Mouse (Mus musculus) midbrain, embryonic 16.5 days (tissue): ENCODE measurements at regions not wholly inside any gene's neighbourhood (a gene's known extent, or its start where the extent isn't known, plus 50 kb on each side); places are given as distances from the start of the nearest gene placed in this dataset.
"Not testable (repeated sequence)": the region's sequence is repeated elsewhere in the genome, so short reads cannot be mapped to it uniquely, and the experiment has no call there.

ENCODE experiments used
- ATAC-seq: fragments of 200-750 bp; cut with Nextera tagmentation; 2 replicates; pipeline ENCODE4 v1.8.0; 2017; ENCODE audit warnings: moderate TSS enrichment
- H3K27ac ChIP-seq: fragments of 300-500 bp; sonication (generic); 2 replicates; pipeline ENCODE4 v1.5.1; 2014; ENCODE audit warnings: mild to moderate bottlenecking, low read length, mixed read lengths
- H3K27me3 ChIP-seq: fragments of 300-500 bp; sonication (generic); 2 replicates; pipeline ENCODE4 v1.6.1; 2014; ENCODE audit warnings: low read depth, low read length, mixed read lengths; ENCODE audit not compliant: control insufficient read depth, insufficient read depth
- H3K36me3 ChIP-seq: fragments of 300-500 bp; sonication (generic); 2 replicates; pipeline ENCODE4 v1.6.1; 2014; ENCODE audit warnings: mild to moderate bottlenecking, low read length, moderate library complexity, mixed read lengths; ENCODE audit not compliant: control insufficient read depth, insufficient read depth
- H3K4me1 ChIP-seq: fragments of 300-500 bp; sonication (generic); 2 replicates; pipeline ENCODE4 v1.6.1; 2014; ENCODE audit warnings: mild to moderate bottlenecking, low read length, mixed read lengths; ENCODE audit not compliant: control insufficient read depth, insufficient read depth
- H3K4me2 ChIP-seq: fragments of 300-500 bp; sonication (generic); 2 replicates; pipeline ENCODE4 v1.6.1; 2014; ENCODE audit warnings: mild to moderate bottlenecking, low read length, mixed read lengths
- H3K4me3 ChIP-seq: fragments of 300-500 bp; sonication (generic); 2 replicates; pipeline ENCODE4 v1.5.1; 2014; ENCODE audit warnings: low read depth, mild to moderate bottlenecking, low read length, moderate library complexity, mixed read lengths
- H3K9ac ChIP-seq: fragments of 300-500 bp; sonication (generic); 2 replicates; pipeline ENCODE4 v1.6.1; 2014; ENCODE audit warnings: low read depth, low read length, mixed read lengths
- H3K9me3 ChIP-seq: fragments of 300-500 bp; sonication (generic); replicated peaks from 2 replicates; pipeline ENCODE4 v1.6.1; 2014; ENCODE audit warnings: mild to moderate bottlenecking, low read length, mixed read lengths; ENCODE audit not compliant: control insufficient read depth, poor library complexity, severe bottlenecking
- WGBS: fragments of 180-500 bp; shearing (Covaris S2); extraction: QIAGEN DNeasy Blood & Tissue Kit; methylation state at CpG from one replicate; pipeline ENCODE4 v1.1.7; 2014; 5-methylcytosine and 5-hydroxymethylcytosine counted together

DNA sequence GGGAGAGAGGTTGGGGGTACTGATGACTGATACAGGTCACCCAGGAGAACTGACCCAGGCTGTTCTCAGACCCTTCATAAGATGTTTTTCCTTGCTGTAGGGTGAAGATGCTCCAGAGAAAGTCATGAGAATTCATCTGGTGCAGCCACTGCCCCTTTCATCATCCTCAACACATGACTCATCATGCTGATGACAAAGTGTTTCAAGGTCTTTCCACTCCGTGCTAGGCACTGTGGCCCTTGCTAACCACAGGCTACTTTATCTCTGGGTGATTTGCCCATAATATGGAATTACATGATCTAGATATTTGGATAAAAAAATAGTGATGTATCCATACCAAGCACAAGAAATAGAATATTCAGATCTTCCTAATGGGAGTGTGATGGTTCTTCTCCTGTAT is 140.1 kb downstream of the H60c start:
- Histone ChIP-seq H3K27ac (no peak overlapping the region), H3K4me3 (no peak overlapping the region), H3K4me1 (no peaks in the 10 kb centered on the region), H3K27me3 (no peaks in the 10 kb centered on the region), H3K36me3 (no peaks in the 10 kb centered on the region), H3K4me2 (no peak overlapping the region), H3K9me3 (peaks cover 31% of the 10 kb centered on the region), H3K9ac (no peak overlapping the region)
- WGBS: 66% methylated on average over 1 of the region's 1 CpGs
- ATAC-seq: no peak

DNA sequence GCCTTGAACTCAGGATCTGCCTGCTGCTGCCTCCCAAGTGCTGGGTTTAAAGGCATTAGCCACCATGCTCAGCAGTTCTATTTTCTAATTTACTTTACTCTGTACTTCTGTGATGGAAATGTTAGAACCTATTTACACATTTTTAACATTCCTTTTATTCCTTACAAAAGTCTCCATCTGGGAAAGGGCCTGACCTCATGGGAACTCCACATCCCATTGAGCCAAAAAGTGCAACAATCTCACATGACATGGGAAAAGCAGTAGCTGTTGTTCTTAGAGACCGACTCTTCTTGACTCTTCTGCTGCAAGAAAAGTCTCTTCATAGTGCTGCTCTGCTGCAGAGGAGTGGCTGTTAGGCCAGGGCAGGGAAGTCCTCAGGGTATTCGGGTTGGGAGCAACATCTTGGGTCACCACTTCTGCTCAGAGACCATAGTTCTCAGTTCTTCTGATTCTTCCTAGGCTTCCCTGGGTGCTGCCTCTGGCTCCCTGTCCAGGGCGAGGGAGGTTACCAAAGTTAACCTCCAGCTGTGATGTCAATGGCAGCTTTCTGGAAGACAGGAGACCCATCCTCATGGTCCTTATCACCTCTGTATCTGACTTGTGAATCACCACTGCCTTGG is 150.0 kb downstream of the H60c start:
- H3K27ac ChIP-seq: no peak overlapping the region
- 89% methylated on average over 3 of the region's 3 CpGs for WGBS
- no peaks in the 10 kb centered on the region for H3K4me1 ChIP-seq
- ATAC-seq: no peak
- H3K27me3 ChIP-seq: no peaks in the 10 kb centered on the region
- peaks cover 54% of the 10 kb centered on the region for H3K9me3 ChIP-seq
- no peak overlapping the region for H3K9ac ChIP-seq
- H3K36me3 ChIP-seq: no peaks in the 10 kb centered on the region
- H3K4me2 ChIP-seq: no peak overlapping the region
- H3K4me3 ChIP-seq: no peak overlapping the region

DNA sequence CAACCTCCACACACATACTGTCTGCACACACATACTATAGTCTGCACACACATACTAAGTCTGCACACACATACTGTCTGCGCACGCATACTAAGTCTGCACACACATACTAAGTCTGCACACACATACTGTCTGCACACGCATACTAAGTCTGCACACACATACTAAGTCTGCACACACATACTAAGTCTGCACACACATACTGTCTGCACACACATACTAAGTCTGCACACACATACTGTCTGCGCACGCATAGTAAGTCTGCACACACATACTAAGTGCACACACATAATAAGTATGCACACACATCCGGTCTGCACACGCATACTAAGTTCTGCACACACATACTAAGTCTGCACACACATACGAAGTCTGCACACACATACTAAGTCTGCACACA is 153.2 kb downstream of the H60c start:
- not testable (repeated sequence) for H3K4me1 ChIP-seq, H3K27me3 ChIP-seq, H3K4me3 ChIP-seq, ATAC-seq, H3K27ac ChIP-seq, H3K4me2 ChIP-seq, H3K9ac ChIP-seq, H3K36me3 ChIP-seq
- 95% methylated on average over 2 of the region's 8 CpGs for WGBS
- peaks cover 31% of the 10 kb centered on the region for H3K9me3 ChIP-seq

DNA sequence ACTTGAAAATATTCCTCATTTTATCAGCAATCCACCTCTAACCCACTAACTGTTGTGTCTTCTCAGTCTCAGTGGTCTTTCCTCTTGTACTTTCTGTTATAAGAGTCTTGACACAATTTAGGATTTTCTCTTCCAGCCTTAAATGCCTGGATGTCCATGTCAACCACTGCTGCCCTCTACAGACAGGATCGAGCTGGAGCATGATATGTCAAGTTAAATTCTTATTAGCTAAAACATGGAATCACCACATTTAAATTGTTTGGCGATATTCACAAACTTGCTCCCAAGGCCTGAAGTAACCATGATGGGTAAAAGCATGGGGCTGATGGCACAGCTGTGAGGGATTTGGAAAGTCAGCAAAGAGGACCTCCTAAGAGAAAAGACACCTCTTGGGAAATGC is 159.6 kb downstream of the H60c start:
- WGBS: 81% methylated on average over 2 of the region's 2 CpGs
- not testable (repeated sequence) for H3K4me1 ChIP-seq, H3K27me3 ChIP-seq, H3K4me2 ChIP-seq, H3K9ac ChIP-seq, H3K27ac ChIP-seq, H3K36me3 ChIP-seq, H3K4me3 ChIP-seq, ATAC-seq
- H3K9me3 ChIP-seq: peaks cover 26% of the 10 kb centered on the region
